Mouse (Mus musculus): ENCODE results near the gene Micall1. TPM values are rescaled to one million over a fixed set of nuclear protein-coding genes. Genes with fewer than 3 reads are reported as not detected.

Gene Micall1
- 7.5 and 9.0 TPM in 2 replicates for polyA plus RNA-seq (2014; fragmentation: Nextera tagmentation; extraction: Ambion mirVana)

DNA sequence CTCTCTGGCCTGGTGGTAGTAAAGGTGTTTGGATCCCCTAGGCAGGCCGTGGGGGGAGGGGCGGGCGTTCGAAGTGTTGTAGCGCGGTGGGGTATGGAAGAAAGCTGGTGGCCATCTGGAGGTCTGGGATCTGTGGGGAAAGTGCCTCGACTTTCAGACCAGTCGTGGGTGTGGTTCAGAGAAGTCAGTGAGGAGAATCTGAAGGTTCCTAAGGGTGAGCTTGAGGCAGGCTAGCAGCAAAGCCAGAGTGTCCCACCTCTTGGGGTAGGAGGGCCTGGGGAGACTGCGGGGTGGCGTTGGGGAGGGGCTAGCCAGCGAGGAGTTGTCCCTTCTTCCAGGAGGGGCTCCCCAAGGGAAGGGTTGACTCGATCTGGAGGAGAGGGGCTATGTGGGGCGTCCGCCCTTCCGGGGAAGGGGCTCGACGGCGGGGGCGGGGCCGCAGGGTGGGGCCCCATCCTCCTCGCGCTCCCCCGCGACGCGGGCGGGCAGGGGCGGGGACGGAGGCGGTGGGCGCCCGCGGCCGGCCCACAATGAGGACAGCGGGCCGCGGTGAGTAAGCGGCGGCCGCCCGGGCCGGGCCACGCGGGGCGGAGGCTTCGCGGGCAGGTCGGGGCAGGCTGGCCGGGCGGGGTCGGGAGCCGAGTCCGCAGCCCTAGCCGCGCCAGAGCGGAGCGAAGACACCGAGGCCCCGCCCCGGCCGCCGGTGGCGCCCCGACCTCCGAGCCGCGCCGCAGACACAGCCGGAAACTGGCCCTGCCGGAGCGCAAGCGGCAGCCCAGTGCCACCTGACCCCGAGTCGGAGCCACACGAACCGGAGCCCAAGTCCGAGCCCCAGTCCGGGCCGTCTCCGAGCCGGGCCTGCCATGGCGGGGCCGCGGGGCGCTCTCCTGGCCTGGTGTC lies at the start of gene Micall1:
TSS of gene Micall1 (plus strand) at position 478 of the 900 bp plus-strand sequence.
- Histone ChIP-seq H3K4me1 (ENCODE audit: insufficient read depth) (peaks cover 15% of the 10 kb centered on the region), H3K9ac (peak within 1 kb of the TSS; percentile 87), H3K36me3 (ENCODE audit: insufficient read depth) (no peaks in the 10 kb centered on the region), H3K27me3 (ENCODE audit: insufficient read depth, low read length) (no peaks in the 10 kb centered on the region), H3K27ac (ENCODE audit: low read depth) (peak within 1 kb of the TSS; percentile 83), H3K4me3 (ENCODE audit: low read depth, low read length) (peak within 1 kb of the TSS; percentile 90), H3K9me3 (ENCODE audit: low read depth, low read length) (no peaks in the 10 kb centered on the region), H3K4me2 (peak within 1 kb of the TSS; percentile 98)
- 1% methylated on average over 78 of the region's 85 CpGs for WGBS
- no peak for TF ChIP-seq CTCF (IDR thresholded peaks at IDR 0.05; ENCODE audit: low read depth)
- ATAC-seq (ENCODE audit: insufficient read depth) (peak; percentile 80), DNase-seq (peak; percentile 64)

DNA sequence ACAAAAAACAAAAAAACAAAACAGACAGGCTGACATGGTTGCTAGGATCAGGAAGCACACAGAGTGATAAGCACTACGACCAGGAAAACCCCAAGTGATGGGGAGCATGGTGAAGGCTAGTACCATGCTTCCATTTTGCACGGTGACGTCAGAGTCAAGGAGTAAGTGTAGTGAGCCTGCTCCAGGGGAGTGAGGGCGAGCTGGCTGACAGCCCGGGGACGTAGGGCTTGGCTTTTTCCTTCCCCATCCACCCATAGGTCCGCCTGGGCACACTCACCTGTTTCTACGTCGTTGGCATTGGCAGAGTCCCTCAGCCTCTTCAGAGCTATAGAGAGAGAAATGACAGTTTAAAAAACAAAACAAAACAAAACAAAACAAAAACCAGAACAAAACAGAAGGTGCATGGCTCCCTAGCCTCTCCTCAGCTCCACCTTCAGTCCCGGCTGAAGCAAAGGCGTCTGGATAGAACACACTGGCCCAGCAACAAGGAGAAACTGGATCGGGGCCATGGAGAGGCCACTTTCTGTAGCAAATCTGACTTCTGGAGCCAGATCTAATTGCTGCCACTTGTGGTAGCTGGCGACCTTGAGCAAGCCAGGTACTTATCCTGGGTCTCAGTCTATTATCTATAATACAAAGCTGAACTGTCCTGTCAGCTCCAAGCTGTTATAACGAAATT lies 47.7 kb upstream of the Micall1 start:
- no peak overlapping the region for H3K9ac ChIP-seq
- peak overlapping the region; percentile 78 for H3K4me2 ChIP-seq
- WGBS, result 81% methylated on average over 14 of the region's 14 CpGs

DNA sequence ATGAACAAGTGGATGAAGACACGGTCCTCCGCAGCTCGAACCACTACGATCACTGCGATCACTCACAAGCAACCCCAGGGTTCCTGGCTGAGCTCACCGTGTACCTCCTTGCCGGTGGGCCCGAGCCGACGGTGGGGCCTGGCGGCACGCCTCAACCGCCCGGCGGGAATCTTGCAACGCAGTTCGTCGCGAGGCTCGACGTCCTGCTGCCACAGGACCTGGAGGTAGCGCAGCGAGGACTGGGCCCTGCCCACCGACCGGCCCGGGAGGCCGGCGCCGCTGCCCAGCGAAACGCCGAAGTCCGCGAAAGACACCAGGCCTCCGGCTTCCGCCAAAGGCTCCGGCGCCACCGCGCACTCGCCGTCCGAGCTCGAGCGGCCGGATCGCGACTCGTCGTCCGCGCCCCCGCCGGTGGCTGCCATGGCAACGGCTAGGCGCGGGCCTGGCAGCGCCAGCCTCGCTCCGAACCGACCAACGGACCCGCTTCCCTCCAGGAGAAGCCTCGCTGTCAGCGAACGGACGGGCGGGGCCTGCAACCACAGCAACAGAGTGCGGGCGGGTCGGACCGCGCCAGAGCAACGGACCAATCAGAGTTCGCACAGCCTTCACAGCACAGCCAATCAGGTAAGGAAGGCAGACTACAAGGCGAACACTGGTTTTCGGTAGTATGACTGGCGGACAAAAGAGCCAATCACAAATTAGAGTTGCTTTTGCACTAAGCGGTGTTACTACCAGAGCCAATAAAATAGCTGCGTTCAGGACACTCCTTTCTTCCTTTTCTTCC lies 46.1 kb upstream of the Micall1 start, which contains the start of gene Ankrd54:
TSS of gene Ankrd54 (minus strand) at position 518 of the 784 bp plus-strand sequence.
- peaks cover 32% of the 10 kb centered on the region for H3K36me3 ChIP-seq (ENCODE audit: insufficient read depth)
- peak within 1 kb of the TSS; percentile 67 for H3K27ac ChIP-seq (ENCODE audit: low read depth)
- H3K9me3 ChIP-seq (ENCODE audit: low read depth, low read length), result no peaks in the 10 kb centered on the region
- peak within 1 kb of the TSS; percentile 78 for H3K4me2 ChIP-seq
- peak; percentile 99 for ATAC-seq (ENCODE audit: insufficient read depth)
- peak; percentile 100 for DNase-seq
- WGBS, result under 1% methylated on average over 79 of the region's 80 CpGs
- no peaks in the 10 kb centered on the region for H3K27me3 ChIP-seq (ENCODE audit: insufficient read depth, low read length)
- TF ChIP-seq CTCF (IDR thresholded peaks at IDR 0.05; ENCODE audit: low read depth), result no peak
- H3K4me3 ChIP-seq (ENCODE audit: low read depth, low read length), result peak within 1 kb of the TSS; percentile 98
- H3K9ac ChIP-seq, result peak within 1 kb of the TSS; percentile 84
- H3K4me1 ChIP-seq (ENCODE audit: insufficient read depth), result 0 out of 2 replicates have a peak, but pooled peaks cover 5% of the 10 kb centered on the region

More for the DNA sequence above, 47.7 kb upstream of the Micall1 start:
- Histone ChIP-seq H3K36me3 (ENCODE audit: insufficient read depth) (peaks cover 46% of the 10 kb centered on the region), H3K4me3 (ENCODE audit: low read depth, low read length) (peak overlapping the region; percentile 3; the same call in 1 of the 2 replicates), H3K9me3 (ENCODE audit: low read depth, low read length) (no peaks in the 10 kb centered on the region), H3K4me1 (ENCODE audit: insufficient read depth) (0 out of 2 replicates have a peak, but pooled peaks cover 5% of the 10 kb centered on the region), H3K27ac (ENCODE audit: low read depth) (no peak overlapping the region), H3K27me3 (ENCODE audit: insufficient read depth, low read length) (no peaks in the 10 kb centered on the region)
- DNase-seq (no peak), ATAC-seq (ENCODE audit: insufficient read depth) (no peak)
- TF ChIP-seq CTCF (IDR thresholded peaks at IDR 0.05; ENCODE audit: low read depth), result no peak

DNA sequence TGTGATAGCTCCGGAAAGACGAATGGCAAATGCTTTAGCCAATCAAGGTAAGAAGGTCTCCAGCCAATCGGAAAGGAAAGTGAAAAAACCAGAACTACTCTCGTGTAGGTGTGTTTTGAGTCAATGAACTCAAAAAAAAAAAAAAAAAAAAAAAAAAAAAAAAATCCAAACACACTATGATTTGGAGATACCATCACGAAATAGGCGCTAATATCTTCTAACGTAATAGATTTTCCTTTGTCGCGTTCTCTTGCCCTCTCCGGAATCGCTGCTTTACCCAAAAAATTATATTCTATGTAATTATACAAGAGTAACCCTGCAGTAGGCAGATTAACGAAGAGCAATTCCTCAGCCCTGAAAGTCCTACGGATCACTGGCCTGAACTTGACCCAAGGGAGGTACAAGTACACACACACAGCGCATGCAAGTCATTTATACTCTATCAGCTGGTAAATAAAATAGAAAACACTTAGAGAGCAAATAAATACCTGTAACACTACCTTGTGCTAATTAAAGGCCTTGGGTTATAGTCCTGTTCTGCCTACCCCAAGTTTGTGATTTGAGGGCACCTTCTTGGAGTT lies 45.4 kb upstream of the Micall1 start:
- Histone ChIP-seq H3K36me3 (ENCODE audit: insufficient read depth) (peaks cover 26% of the 10 kb centered on the region), H3K9ac (peak overlapping the region; percentile 52), H3K4me3 (ENCODE audit: low read depth, low read length) (peak overlapping the region; percentile 36), H3K9me3 (ENCODE audit: low read depth, low read length) (no peaks in the 10 kb centered on the region), H3K27me3 (ENCODE audit: insufficient read depth, low read length) (no peaks in the 10 kb centered on the region), H3K4me2 (peak overlapping the region; percentile 74), H3K27ac (ENCODE audit: low read depth) (no peak overlapping the region), H3K4me1 (ENCODE audit: insufficient read depth) (0 out of 2 replicates have a peak, but pooled peaks cover 5% of the 10 kb centered on the region)
- ATAC-seq (ENCODE audit: insufficient read depth), result no peak
- DNase-seq, result no peak
- 10% methylated on average over 14 of the region's 14 CpGs for WGBS
- no peak for TF ChIP-seq CTCF (IDR thresholded peaks at IDR 0.05; ENCODE audit: low read depth)

DNA sequence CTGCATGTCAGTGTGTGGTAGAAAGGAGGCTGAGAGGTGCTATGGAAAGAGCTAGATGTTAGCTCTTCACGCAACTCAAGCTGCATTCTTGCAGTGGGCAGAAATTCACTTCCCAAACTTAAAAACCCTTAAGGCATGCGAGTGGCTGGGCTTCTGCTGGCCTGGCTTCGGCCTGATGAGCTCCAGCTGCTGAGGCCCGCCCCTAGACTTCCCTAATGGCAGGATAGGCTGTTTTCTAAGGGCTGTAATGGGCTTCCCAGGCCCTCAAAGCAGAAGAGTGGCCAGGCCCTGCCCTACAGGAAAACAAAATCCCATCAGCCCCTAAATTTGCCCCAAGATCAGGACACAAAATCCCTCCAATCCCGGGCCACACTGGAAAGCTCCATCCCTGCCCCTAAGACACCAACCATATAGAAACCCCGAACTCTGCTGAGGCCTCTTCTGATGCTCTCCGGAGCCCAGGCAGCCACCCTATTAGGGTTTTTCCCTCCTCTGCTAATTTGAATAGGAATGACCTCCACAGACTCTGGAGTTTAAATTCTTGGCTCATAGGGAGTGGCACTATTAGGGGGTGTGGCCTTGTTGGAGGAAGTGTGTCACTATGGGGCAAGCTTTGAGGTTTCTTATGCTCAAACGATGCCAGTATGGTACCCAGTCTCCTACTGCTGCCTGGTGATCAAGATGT lies 43.5 kb upstream of the Micall1 start:
- H3K4me3 ChIP-seq (ENCODE audit: low read depth, low read length), result no peak overlapping the region
- TF ChIP-seq CTCF (IDR thresholded peaks at IDR 0.05; ENCODE audit: low read depth), result no peak
- DNase-seq (peak; percentile 68), ATAC-seq (ENCODE audit: insufficient read depth) (no peak)
- 42% methylated on average over 8 of the region's 8 CpGs for WGBS
- no peaks in the 10 kb centered on the region for H3K27me3 ChIP-seq (ENCODE audit: insufficient read depth, low read length)
- H3K36me3 ChIP-seq (ENCODE audit: insufficient read depth), result peaks cover 7% of the 10 kb centered on the region
- peak overlapping the region; percentile 77 for H3K27ac ChIP-seq (ENCODE audit: low read depth)
- H3K9ac ChIP-seq, result no peak overlapping the region
- 0 out of 2 replicates have a peak, but pooled peaks cover 5% of the 10 kb centered on the region for H3K4me1 ChIP-seq (ENCODE audit: insufficient read depth)
- H3K4me2 ChIP-seq, result no peak overlapping the region
- no peaks in the 10 kb centered on the region for H3K9me3 ChIP-seq (ENCODE audit: low read depth, low read length)

DNA sequence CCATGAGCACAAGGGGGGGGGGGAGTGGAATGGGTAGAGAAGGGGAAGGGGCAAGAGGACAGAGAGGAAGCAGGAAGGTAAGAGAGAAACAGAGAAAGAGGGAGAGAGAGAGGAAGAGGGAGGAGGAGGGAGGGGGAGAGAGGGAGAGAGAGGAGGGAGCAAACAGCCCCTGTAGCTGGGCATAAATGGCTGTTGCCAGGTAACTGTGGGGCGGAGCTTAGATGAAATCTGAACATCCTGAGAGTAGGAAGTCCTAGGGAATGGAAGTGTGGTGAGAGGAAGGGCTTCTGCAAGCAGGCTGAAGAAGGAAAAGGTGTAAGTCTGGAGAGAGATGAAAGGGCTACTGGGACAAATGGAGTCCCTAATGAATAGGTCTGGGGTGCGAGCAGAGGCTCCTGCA lies 42.4 kb upstream of the Micall1 start:
- no peak overlapping the region for H3K9ac ChIP-seq
- DNase-seq (peak; percentile 51), ATAC-seq (ENCODE audit: insufficient read depth) (no peak)
- H3K4me2 ChIP-seq, result no peak overlapping the region
- no peaks in the 10 kb centered on the region for H3K27me3 ChIP-seq (ENCODE audit: insufficient read depth, low read length)
- H3K36me3 ChIP-seq (ENCODE audit: insufficient read depth), result no peaks in the 10 kb centered on the region
- WGBS, result 23% methylated on average over 2 of the region's 2 CpGs
- 0 out of 2 replicates have a peak, but pooled peaks cover 5% of the 10 kb centered on the region for H3K4me1 ChIP-seq (ENCODE audit: insufficient read depth)
- H3K27ac ChIP-seq (ENCODE audit: low read depth), result no peak overlapping the region
- no peak for TF ChIP-seq CTCF (IDR thresholded peaks at IDR 0.05; ENCODE audit: low read depth)
- no peaks in the 10 kb centered on the region for H3K9me3 ChIP-seq (ENCODE audit: low read depth, low read length)
- no peak overlapping the region for H3K4me3 ChIP-seq (ENCODE audit: low read depth, low read length)

All from lung, embryonic 14.5 days (tissue).